Mouse (Mus musculus) C2C12 (cell line): Measurements from ENCODE around the gene Pfas.

Source experiments
- CTCF ChIP-seq: IDR thresholded peaks from one replicate; pipeline ENCODE4 v1.5.1; 2011; ENCODE audit not compliant: control insufficient read depth, insufficient read depth, insufficient read length
- FOSL1 ChIP-seq: IDR thresholded peaks from one replicate; pipeline ENCODE4 v1.8.0; 2011; ENCODE audit warnings: mild to moderate bottlenecking, low read length; ENCODE audit not compliant: poor library complexity, insufficient read depth, severe bottlenecking
- MYOG ChIP-seq: IDR thresholded peaks from one replicate; pipeline ENCODE4 v1.6.1; 2011; ENCODE audit not compliant: control insufficient read depth, insufficient read length; ENCODE audit errors: extremely low read depth
- USF1 ChIP-seq: IDR thresholded peaks from one replicate; pipeline ENCODE4 v1.6.1; 2011; ENCODE audit warnings: low read depth, mild to moderate bottlenecking, control low read depth, moderate library complexity

- TF ChIP-seq CTCF (no peak), USF1 (no peak), FOSL1 (no peak), MYOG (no peak)
These were observed 37.5 kb upstream of the Pfas start, which contains the start of gene Aurkb for GRCm38 (mm10) chr11:69045531-69046394.
